Mouse (Mus musculus) midbrain, embryonic 16.5 days (tissue): ENCODE results near the gene Cabp7. TPM values are rescaled to one million over a fixed set of nuclear protein-coding genes. Genes with fewer than 3 reads are reported as not detected.

Source experiments
- ATAC-seq: fragments of 200-750 bp; cut with Nextera tagmentation; 2 replicates; pipeline ENCODE4 v1.8.0; 2017; ENCODE audit warnings: moderate TSS enrichment
- H3K27ac ChIP-seq: fragments of 300-500 bp; sonication (generic); 2 replicates; pipeline ENCODE4 v1.5.1; 2014; ENCODE audit warnings: mild to moderate bottlenecking, low read length, mixed read lengths
- H3K27me3 ChIP-seq: fragments of 300-500 bp; sonication (generic); 2 replicates; pipeline ENCODE4 v1.6.1; 2014; ENCODE audit warnings: low read depth, low read length, mixed read lengths; ENCODE audit not compliant: control insufficient read depth, insufficient read depth
- H3K36me3 ChIP-seq: fragments of 300-500 bp; sonication (generic); 2 replicates; pipeline ENCODE4 v1.6.1; 2014; ENCODE audit warnings: mild to moderate bottlenecking, low read length, moderate library complexity, mixed read lengths; ENCODE audit not compliant: control insufficient read depth, insufficient read depth
- H3K4me1 ChIP-seq: fragments of 300-500 bp; sonication (generic); 2 replicates; pipeline ENCODE4 v1.6.1; 2014; ENCODE audit warnings: mild to moderate bottlenecking, low read length, mixed read lengths; ENCODE audit not compliant: control insufficient read depth, insufficient read depth
- H3K4me2 ChIP-seq: fragments of 300-500 bp; sonication (generic); 2 replicates; pipeline ENCODE4 v1.6.1; 2014; ENCODE audit warnings: mild to moderate bottlenecking, low read length, mixed read lengths
- H3K4me3 ChIP-seq: fragments of 300-500 bp; sonication (generic); 2 replicates; pipeline ENCODE4 v1.5.1; 2014; ENCODE audit warnings: low read depth, mild to moderate bottlenecking, low read length, moderate library complexity, mixed read lengths
- H3K9ac ChIP-seq: fragments of 300-500 bp; sonication (generic); 2 replicates; pipeline ENCODE4 v1.6.1; 2014; ENCODE audit warnings: low read depth, low read length, mixed read lengths
- H3K9me3 ChIP-seq: fragments of 300-500 bp; sonication (generic); replicated peaks from 2 replicates; pipeline ENCODE4 v1.6.1; 2014; ENCODE audit warnings: mild to moderate bottlenecking, low read length, mixed read lengths; ENCODE audit not compliant: control insufficient read depth, poor library complexity, severe bottlenecking
- WGBS: fragments of 180-500 bp; shearing (Covaris S2); extraction: QIAGEN DNeasy Blood & Tissue Kit; methylation state at CpG from one replicate; pipeline ENCODE4 v1.1.7; 2014; 5-methylcytosine and 5-hydroxymethylcytosine counted together
- polyA plus RNA-seq: library from polyadenylated mRNA; unstranded; fragments of >200 nt; fragmentation: Nextera tagmentation; extraction: Ambion mirVana; gene quantifications from 2 replicates; pipeline ENCODE4 v1.2.1, GENCODE M21; 2015

The Cabp7 gene
- 1.1 and 1.2 TPM in 2 replicates for polyA plus RNA-seq

GRCm38 (mm10) chr11:4746733-4747132 is at the start of gene Cabp7:
Gene Cabp7 (minus strand): TSS chr11:4746778.
- Histone ChIP-seq H3K9ac (peak within 1 kb of the TSS; percentile 69), H3K36me3 (no peaks in the 10 kb centered on the region), H3K9me3 (no peaks in the 10 kb centered on the region), H3K27me3 (peaks cover 51% of the 10 kb centered on the region), H3K4me3 (peak within 1 kb of the TSS; percentile 67), H3K4me2 (peak within 1 kb of the TSS; percentile 100), H3K27ac (no peak within 1 kb of the TSS), H3K4me1 (peaks cover 18% of the 10 kb centered on the region)
- ATAC-seq = no peak
- WGBS = 2% methylated on average over 9 of the region's 73 CpGs

GRCm38 (mm10) chr11:4793006-4793405 is 46.4 kb upstream of the Cabp7 start:
- Histone ChIP-seq H3K4me1 (no peaks in the 10 kb centered on the region), H3K27me3 (no peaks in the 10 kb centered on the region), H3K9ac (no peak overlapping the region), H3K27ac (no peak overlapping the region), H3K4me2 (no peak overlapping the region), H3K9me3 (no peaks in the 10 kb centered on the region), H3K36me3 (peaks cover 3% of the 10 kb centered on the region; the same call in 1 of the 2 replicates), H3K4me3 (no peak overlapping the region)
- 28% methylated on average over 3 of the region's 3 CpGs for WGBS
- no peak for ATAC-seq

- no peak overlapping the region for H3K4me2 ChIP-seq
- no peaks in the 10 kb centered on the region for H3K4me1 ChIP-seq
- WGBS = 28% methylated on average over 6 of the region's 6 CpGs
- no peak overlapping the region for H3K4me3 ChIP-seq
- H3K27ac ChIP-seq = no peak overlapping the region
- no peak overlapping the region for H3K9ac ChIP-seq
- H3K27me3 ChIP-seq = no peaks in the 10 kb centered on the region
- H3K9me3 ChIP-seq = no peaks in the 10 kb centered on the region
- ATAC-seq = no peak
- peaks cover 7% of the 10 kb centered on the region for H3K36me3 ChIP-seq
Observed at GRCm38 (mm10) chr11:4791549-4791948, 45.0 kb upstream of the Cabp7 start.

- H3K27ac ChIP-seq = no peak overlapping the region
- H3K36me3 ChIP-seq = peaks cover 7% of the 10 kb centered on the region
- H3K4me1 ChIP-seq = no peaks in the 10 kb centered on the region
- no peaks in the 10 kb centered on the region for H3K27me3 ChIP-seq
- ATAC-seq = no peak
- H3K4me2 ChIP-seq = no peak overlapping the region
- H3K9ac ChIP-seq = no peak overlapping the region
- WGBS = 89% methylated on average over 5 of the region's 5 CpGs
- no peaks in the 10 kb centered on the region for H3K9me3 ChIP-seq
- H3K4me3 ChIP-seq = no peak overlapping the region
Observed at GRCm38 (mm10) chr11:4789691-4790090, 43.1 kb upstream of the Cabp7 start.

GRCm38 (mm10) chr11:4784629-4785142 is 38.1 kb upstream of the Cabp7 start:
- H3K36me3 ChIP-seq = peaks cover 8% of the 10 kb centered on the region
- H3K9me3 ChIP-seq = no peaks in the 10 kb centered on the region
- H3K4me2 ChIP-seq = no peak overlapping the region
- no peak for ATAC-seq
- WGBS = 86% methylated on average over 5 of the region's 5 CpGs
- no peaks in the 10 kb centered on the region for H3K4me1 ChIP-seq
- no peaks in the 10 kb centered on the region for H3K27me3 ChIP-seq
- no peak overlapping the region for H3K4me3 ChIP-seq
- H3K27ac ChIP-seq = no peak overlapping the region
- no peak overlapping the region for H3K9ac ChIP-seq

- Histone ChIP-seq H3K36me3 (peaks cover 8% of the 10 kb centered on the region), H3K9ac (no peak overlapping the region), H3K4me2 (no peak overlapping the region), H3K9me3 (no peaks in the 10 kb centered on the region), H3K27me3 (no peaks in the 10 kb centered on the region), H3K4me3 (no peak overlapping the region), H3K4me1 (no peaks in the 10 kb centered on the region), H3K27ac (no peak overlapping the region)
- no peak for ATAC-seq
- WGBS = 92% methylated on average over 3 of the region's 3 CpGs
Observed at GRCm38 (mm10) chr11:4783116-4783515, 36.5 kb upstream of the Cabp7 start.

- Histone ChIP-seq H3K36me3 (peaks cover 4% of the 10 kb centered on the region; the same call in 1 of the 2 replicates), H3K9me3 (no peaks in the 10 kb centered on the region), H3K9ac (no peak overlapping the region), H3K4me1 (no peaks in the 10 kb centered on the region), H3K4me2 (no peak overlapping the region), H3K27me3 (no peaks in the 10 kb centered on the region), H3K4me3 (no peak overlapping the region), H3K27ac (no peak overlapping the region)
- 87% methylated on average over 3 of the region's 3 CpGs for WGBS
- ATAC-seq = no peak
Observed at GRCm38 (mm10) chr11:4780927-4781326, 34.3 kb upstream of the Cabp7 start.

GRCm38 (mm10) chr11:4772925-4773324 is 26.3 kb upstream of the Cabp7 start:
- 37% methylated on average over 3 of the region's 3 CpGs for WGBS
- Histone ChIP-seq H3K9me3 (no peaks in the 10 kb centered on the region), H3K27ac (0 out of 2 replicates have a peak overlapping the region, but pooled peaks have one; percentile 4), H3K4me2 (no peak overlapping the region), H3K9ac (no peak overlapping the region), H3K4me1 (peaks cover 5% of the 10 kb centered on the region; the same call in 1 of the 2 replicates), H3K36me3 (no peaks in the 10 kb centered on the region; the same call in 1 of the 2 replicates), H3K4me3 (no peak overlapping the region), H3K27me3 (no peaks in the 10 kb centered on the region)
- ATAC-seq = peak; percentile 42; the same call in 1 of the 2 replicates

GRCm38 (mm10) chr11:4771756-4772155 is 25.2 kb upstream of the Cabp7 start:
- 43% methylated on average over 7 of the region's 7 CpGs for WGBS
- Histone ChIP-seq H3K27me3 (no peaks in the 10 kb centered on the region), H3K4me3 (no peak overlapping the region), H3K4me1 (peaks cover 5% of the 10 kb centered on the region; the same call in 1 of the 2 replicates), H3K9ac (no peak overlapping the region), H3K9me3 (no peaks in the 10 kb centered on the region), H3K27ac (no peak overlapping the region), H3K36me3 (no peaks in the 10 kb centered on the region; the same call in 1 of the 2 replicates), H3K4me2 (no peak overlapping the region)
- ATAC-seq = no peak
